Mouse (Mus musculus) midbrain, embryonic 13.5 days (tissue): Measurements from ENCODE around the gene Churc1. TPM values are rescaled to one million over a fixed set of nuclear protein-coding genes. Genes with fewer than 3 reads are reported as not detected.

Source experiments
- ATAC-seq: fragments of 200-750 bp; cut with Nextera tagmentation; 2 replicates; pipeline ENCODE4 v1.8.0; 2017; ENCODE audit warnings: mild to moderate bottlenecking, moderate TSS enrichment, moderate library complexity
- H3K27ac ChIP-seq: fragments of 300-500 bp; sonication (generic); 2 replicates; pipeline ENCODE4 v1.5.1; 2015; ENCODE audit warnings: inconsistent platforms, mild to moderate bottlenecking, moderate library complexity
- H3K27me3 ChIP-seq: fragments of 300-500 bp; sonication (generic); 2 replicates; pipeline ENCODE4 v1.6.1; 2015; ENCODE audit warnings: mild to moderate bottlenecking, inconsistent platforms
- H3K36me3 ChIP-seq: fragments of 300-500 bp; sonication (generic); 2 replicates; pipeline ENCODE4 v1.6.1; 2015; ENCODE audit warnings: mild to moderate bottlenecking, inconsistent platforms
- H3K4me1 ChIP-seq: fragments of 300-500 bp; sonication (generic); replicated peaks from 2 replicates; pipeline ENCODE4 v1.6.1; 2015; ENCODE audit warnings: inconsistent platforms
- H3K4me2 ChIP-seq: fragments of 300-500 bp; sonication (generic); replicated peaks from 2 replicates; pipeline ENCODE4 v1.6.1; 2015; ENCODE audit warnings: moderate library complexity, mild to moderate bottlenecking, inconsistent platforms
- H3K4me3 ChIP-seq: fragments of 300-500 bp; sonication (generic); replicated peaks from 2 replicates; pipeline ENCODE4 v1.5.1; 2015; ENCODE audit warnings: mild to moderate bottlenecking, inconsistent platforms
- H3K9ac ChIP-seq: fragments of 300-500 bp; sonication (generic); replicated peaks from 2 replicates; pipeline ENCODE4 v1.6.1; 2015; ENCODE audit warnings: mild to moderate bottlenecking, inconsistent platforms
- H3K9me3 ChIP-seq: fragments of 300-500 bp; sonication (generic); 2 replicates; pipeline ENCODE4 v1.6.1; 2016; ENCODE audit warnings: mild to moderate bottlenecking, inconsistent platforms
- WGBS: fragments of 180-500 bp; shearing (Covaris S2); methylation state at CpG from one replicate; pipeline ENCODE4 v1.1.7; 2015; 5-methylcytosine and 5-hydroxymethylcytosine counted together
- polyA plus RNA-seq: library from polyadenylated mRNA; unstranded; fragments of >200 nt; fragmentation: Nextera tagmentation; extraction: Ambion mirVana; gene quantifications from 2 replicates; pipeline ENCODE4 v1.2.1, GENCODE M21; 2015

Churc1 gene
- 115 and 125 TPM in 2 replicates for polyA plus RNA-seq

GRCm38 (mm10) chr12:76765354-76765851 is at the start of gene Churc1, which contains the start of gene Fntb:
Churc1 (plus strand) TSS chr12:76765538.
Fntb (plus strand) TSS chr12:76765589.
- Histone ChIP-seq H3K36me3 (no peaks in the 10 kb centered on the region), H3K4me1 (peaks cover 13% of the 10 kb centered on the region), H3K9ac (peak within 1 kb of the TSS; percentile 77), H3K27me3 (no peaks in the 10 kb centered on the region), H3K9me3 (no peaks in the 10 kb centered on the region), H3K4me3 (peak within 1 kb of the TSS; percentile 67), H3K4me2 (peak within 1 kb of the TSS; percentile 65), H3K27ac (peak within 1 kb of the TSS; percentile 77)
- 0% methylated on average over 31 of the region's 31 CpGs for WGBS
- peak; percentile 97 for ATAC-seq

GRCm38 (mm10) chr12:76718384-76718783 is 47.0 kb upstream of the Churc1 start:
- H3K9me3 ChIP-seq: no peaks in the 10 kb centered on the region
- WGBS: 84% methylated on average over 4 of the region's 4 CpGs
- no peak overlapping the region for H3K4me2 ChIP-seq
- no peak for ATAC-seq
- H3K27me3 ChIP-seq: peaks cover 8% of the 10 kb centered on the region; the same call in 1 of the 2 replicates
- no peaks in the 10 kb centered on the region for H3K4me1 ChIP-seq
- no peak overlapping the region for H3K9ac ChIP-seq
- H3K4me3 ChIP-seq: no peak overlapping the region
- H3K27ac ChIP-seq: no peak overlapping the region
- H3K36me3 ChIP-seq: no peaks in the 10 kb centered on the region

- Histone ChIP-seq H3K4me2 (no peak overlapping the region), H3K4me1 (no peaks in the 10 kb centered on the region), H3K9me3 (no peaks in the 10 kb centered on the region), H3K4me3 (no peak overlapping the region), H3K27ac (no peak overlapping the region), H3K9ac (no peak overlapping the region), H3K27me3 (no peaks in the 10 kb centered on the region), H3K36me3 (no peaks in the 10 kb centered on the region)
- ATAC-seq: no peak
Observed at GRCm38 (mm10) chr12:76720572-76720971, 44.8 kb upstream of the Churc1 start.

DNA sequence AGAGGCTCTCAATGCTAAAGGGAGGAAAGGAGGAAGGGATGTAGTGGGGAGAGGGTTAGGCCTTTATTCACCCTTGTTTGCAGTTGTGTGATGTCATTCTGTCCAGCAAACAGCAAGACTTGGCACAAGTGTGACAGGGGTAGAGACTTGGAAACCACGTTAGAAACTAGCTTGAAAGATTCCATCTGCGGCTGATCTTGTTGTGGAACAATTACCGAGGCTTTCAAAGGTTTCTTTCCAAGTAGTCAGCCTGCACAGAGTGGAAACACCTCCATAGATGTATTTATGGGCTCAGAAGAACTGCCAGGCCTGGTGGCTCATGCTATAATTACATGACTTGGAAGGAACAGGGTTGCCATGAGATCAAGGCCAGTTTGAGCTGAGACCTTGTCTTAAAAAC is 43.3 kb upstream of the Churc1 start:
- Histone ChIP-seq H3K4me3 (no peak overlapping the region), H3K27me3 (no peaks in the 10 kb centered on the region), H3K27ac (no peak overlapping the region), H3K4me1 (no peaks in the 10 kb centered on the region), H3K4me2 (no peak overlapping the region), H3K9me3 (no peaks in the 10 kb centered on the region), H3K9ac (no peak overlapping the region), H3K36me3 (no peaks in the 10 kb centered on the region)
- no peak for ATAC-seq
- WGBS: 83% methylated on average over 3 of the region's 3 CpGs

DNA sequence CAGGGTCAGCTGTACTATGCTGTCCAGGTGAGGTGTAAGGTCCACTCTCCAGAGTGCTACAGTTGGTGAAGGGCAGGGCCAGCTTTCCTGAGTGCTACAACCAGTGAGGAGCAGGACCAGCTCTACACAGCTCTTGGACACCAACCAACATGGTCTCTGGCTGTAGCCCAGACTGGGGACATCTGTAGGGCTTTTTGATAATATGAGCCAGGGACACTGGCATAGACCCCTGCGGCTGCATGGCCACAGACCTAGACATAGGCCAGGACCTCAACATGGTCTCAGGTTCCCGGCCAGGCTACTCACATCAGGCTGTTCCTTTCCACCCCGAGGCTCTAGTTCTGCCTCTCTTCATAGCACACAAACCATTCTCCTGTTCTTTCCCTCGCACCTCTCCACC is 37.4 kb upstream of the Churc1 start:
- no peak overlapping the region for H3K4me3 ChIP-seq
- no peak overlapping the region for H3K9ac ChIP-seq
- no peak overlapping the region for H3K27ac ChIP-seq
- no peak overlapping the region for H3K4me2 ChIP-seq
- ATAC-seq: no peak
- H3K4me1 ChIP-seq: no peaks in the 10 kb centered on the region
- 0 out of 2 replicates have a peak, but pooled peaks cover 5% of the 10 kb centered on the region for H3K9me3 ChIP-seq
- 92% methylated on average over 4 of the region's 4 CpGs for WGBS
- no peaks in the 10 kb centered on the region for H3K27me3 ChIP-seq
- H3K36me3 ChIP-seq: no peaks in the 10 kb centered on the region

DNA sequence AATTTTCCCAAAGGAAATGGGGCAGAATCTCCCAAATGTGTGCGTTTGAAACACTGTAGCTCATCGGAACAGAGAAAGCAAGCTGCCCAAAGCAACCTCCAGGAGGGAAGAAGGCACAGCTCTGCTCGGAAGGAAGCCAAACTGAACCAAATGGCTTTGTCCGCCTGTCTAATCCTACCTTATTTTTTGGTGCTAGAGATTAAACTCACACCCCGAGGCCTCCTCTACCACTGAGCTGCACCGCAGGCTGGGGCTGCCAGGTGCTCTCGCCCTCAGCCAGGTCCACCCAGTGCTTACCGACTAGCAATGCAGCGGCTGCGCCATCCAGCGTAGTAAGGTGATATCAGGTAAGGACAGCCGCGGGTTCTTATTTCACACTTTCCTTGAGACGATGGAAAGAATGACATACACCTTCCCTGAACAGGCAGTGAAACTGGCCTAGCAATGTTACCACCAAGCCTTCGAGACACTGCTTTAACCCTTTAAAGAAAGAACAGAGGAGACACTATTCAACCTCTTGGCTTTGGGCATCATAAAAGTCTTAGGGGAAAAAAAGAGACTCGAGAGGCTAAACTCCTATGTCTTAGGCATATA is 14.4 kb upstream of the Churc1 start:
- Histone ChIP-seq H3K9ac (no peak overlapping the region), H3K4me1 (no peaks in the 10 kb centered on the region), H3K36me3 (no peaks in the 10 kb centered on the region), H3K4me2 (no peak overlapping the region), H3K9me3 (no peaks in the 10 kb centered on the region), H3K4me3 (no peak overlapping the region), H3K27me3 (no peaks in the 10 kb centered on the region), H3K27ac (no peak overlapping the region)
- WGBS: 83% methylated on average over 16 of the region's 16 CpGs
- no peak for ATAC-seq

DNA sequence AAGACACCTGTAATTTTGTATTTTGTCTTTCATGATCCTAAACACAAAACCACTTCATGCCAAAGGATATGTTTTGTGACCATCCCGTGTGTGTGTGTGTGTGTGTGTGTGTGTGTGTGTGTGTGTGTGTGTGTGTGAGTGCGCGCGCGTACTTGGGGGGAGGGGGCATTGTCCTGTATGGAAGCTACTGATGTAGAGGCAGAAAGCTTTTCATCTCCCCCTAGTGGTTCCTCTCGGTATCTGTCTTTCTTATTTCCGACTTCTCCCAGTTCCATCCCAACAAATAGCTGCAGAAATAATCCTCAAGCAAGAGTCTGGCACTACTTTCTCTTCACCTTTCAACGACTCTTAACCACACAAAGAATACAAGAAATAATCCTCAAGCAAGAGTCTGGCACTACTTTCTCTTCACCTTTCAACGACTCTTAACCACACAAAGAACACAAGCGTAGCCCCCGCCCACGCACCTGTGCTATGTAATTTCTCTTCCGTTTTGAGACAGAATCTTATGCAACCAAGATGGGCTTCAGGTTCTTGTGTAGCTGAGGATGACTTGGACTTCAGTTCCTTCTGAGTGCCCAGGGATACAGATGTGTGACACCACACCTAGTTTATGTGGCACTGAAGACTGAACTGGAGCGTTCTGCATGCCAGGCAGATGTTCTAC is 12.6 kb upstream of the Churc1 start:
- no peaks in the 10 kb centered on the region for H3K9me3 ChIP-seq
- no peak for ATAC-seq
- H3K9ac ChIP-seq: no peak overlapping the region
- no peaks in the 10 kb centered on the region for H3K36me3 ChIP-seq
- H3K4me2 ChIP-seq: no peak overlapping the region
- H3K27ac ChIP-seq: no peak overlapping the region
- no peaks in the 10 kb centered on the region for H3K27me3 ChIP-seq
- no peak overlapping the region for H3K4me3 ChIP-seq
- H3K4me1 ChIP-seq: no peaks in the 10 kb centered on the region
- WGBS: 44% methylated on average over 14 of the region's 14 CpGs

DNA sequence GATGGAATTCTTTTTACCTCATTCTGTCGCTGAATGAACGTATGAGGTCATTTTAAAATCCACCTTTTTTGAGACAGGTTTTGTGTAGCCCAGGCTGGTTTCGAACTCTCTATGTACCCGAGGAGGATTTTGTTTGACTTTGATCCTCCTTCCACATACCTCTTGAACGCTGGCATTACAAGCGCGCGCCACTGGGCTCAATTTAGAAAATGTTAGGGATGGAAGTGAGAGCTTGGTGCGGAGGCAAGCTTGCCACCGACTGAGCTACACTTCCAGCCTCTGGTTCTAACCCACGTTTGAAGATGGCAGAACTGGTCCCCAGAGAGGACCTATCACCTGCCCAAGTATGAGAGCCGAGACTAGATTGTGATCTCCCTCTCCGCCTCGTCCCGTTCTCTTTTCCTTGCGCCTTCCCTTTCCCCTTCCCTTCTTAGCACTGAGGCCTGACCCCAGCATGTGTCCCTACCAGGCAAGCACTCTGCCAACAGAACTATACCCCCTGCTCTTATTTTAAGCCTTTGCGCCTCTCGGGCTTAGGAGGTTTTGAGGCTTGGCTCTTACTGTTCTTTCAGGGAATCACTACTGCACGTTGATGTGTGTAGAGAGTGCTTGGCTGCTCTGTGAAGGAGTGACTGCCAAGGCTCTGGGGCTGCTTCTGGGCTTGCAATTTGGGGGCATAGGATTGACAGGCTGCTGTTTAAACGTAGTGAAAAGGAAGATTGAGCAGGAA is 728 bp downstream of the Churc1 start:
- no peaks in the 10 kb centered on the region for H3K36me3 ChIP-seq
- 34% methylated on average over 20 of the region's 20 CpGs for WGBS
- H3K9ac ChIP-seq: peak overlapping the region; percentile 77
- H3K9me3 ChIP-seq: no peaks in the 10 kb centered on the region
- peak overlapping the region; percentile 77 for H3K27ac ChIP-seq
- H3K4me3 ChIP-seq: peak overlapping the region; percentile 67
- H3K4me2 ChIP-seq: peak overlapping the region; percentile 65
- peak; percentile 57 for ATAC-seq
- H3K4me1 ChIP-seq: peaks cover 13% of the 10 kb centered on the region
- H3K27me3 ChIP-seq: no peaks in the 10 kb centered on the region

- H3K4me2 ChIP-seq: no peak overlapping the region
- H3K9me3 ChIP-seq: no peaks in the 10 kb centered on the region
- no peak overlapping the region for H3K27ac ChIP-seq
- H3K9ac ChIP-seq: no peak overlapping the region
- H3K36me3 ChIP-seq: no peaks in the 10 kb centered on the region
- H3K4me1 ChIP-seq: peaks cover 7% of the 10 kb centered on the region
- no peaks in the 10 kb centered on the region for H3K27me3 ChIP-seq
- H3K4me3 ChIP-seq: no peak overlapping the region
- WGBS: 95% methylated on average over 5 of the region's 5 CpGs
- no peak for ATAC-seq
Observed at GRCm38 (mm10) chr12:76770841-76771500, 5.6 kb downstream of the Churc1 start.

GRCm38 (mm10) chr12:76771540-76771939 is 6.2 kb downstream of the Churc1 start:
- Histone ChIP-seq H3K9me3 (no peaks in the 10 kb centered on the region), H3K4me1 (peaks cover 1% of the 10 kb centered on the region; the same call in 1 of the 2 replicates), H3K4me3 (no peak overlapping the region), H3K4me2 (no peak overlapping the region), H3K27me3 (no peaks in the 10 kb centered on the region), H3K27ac (no peak overlapping the region), H3K36me3 (no peaks in the 10 kb centered on the region), H3K9ac (no peak overlapping the region)
- no peak for ATAC-seq
- WGBS: 90% methylated on average over 5 of the region's 5 CpGs

GRCm38 (mm10) chr12:76774652-76775051 is 9.3 kb downstream of the Churc1 start:
- no peak overlapping the region for H3K27ac ChIP-seq
- H3K4me1 ChIP-seq: no peaks in the 10 kb centered on the region
- H3K27me3 ChIP-seq: no peaks in the 10 kb centered on the region
- no peak overlapping the region for H3K9ac ChIP-seq
- H3K4me3 ChIP-seq: no peak overlapping the region
- H3K36me3 ChIP-seq: peaks cover 4% of the 10 kb centered on the region; the same call in 1 of the 2 replicates
- no peaks in the 10 kb centered on the region for H3K9me3 ChIP-seq
- ATAC-seq: no peak
- 85% methylated on average over 3 of the region's 3 CpGs for WGBS
- H3K4me2 ChIP-seq: no peak overlapping the region

DNA sequence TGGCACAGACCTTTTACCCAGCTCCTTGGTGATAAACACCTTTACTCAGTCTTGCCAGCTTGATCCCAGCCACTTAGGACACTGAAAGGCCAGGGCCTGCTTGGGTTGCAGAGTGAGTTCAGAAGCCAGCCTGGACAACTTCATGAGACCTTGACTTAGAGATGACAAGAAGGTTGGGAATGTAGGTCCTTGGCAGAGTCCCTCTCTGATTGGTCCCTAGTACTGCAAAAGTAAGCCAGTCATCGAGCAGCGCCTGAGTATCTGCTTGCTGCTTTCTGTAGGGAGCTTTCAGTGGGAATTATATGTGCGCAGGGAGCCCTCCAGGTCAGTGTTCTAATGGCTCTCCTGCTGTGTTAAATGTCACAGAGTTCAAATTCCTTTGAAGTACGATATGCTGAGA is 9.8 kb downstream of the Churc1 start:
- H3K9me3 ChIP-seq: no peaks in the 10 kb centered on the region
- H3K36me3 ChIP-seq: peaks cover 4% of the 10 kb centered on the region; the same call in 1 of the 2 replicates
- no peak overlapping the region for H3K9ac ChIP-seq
- H3K4me2 ChIP-seq: no peak overlapping the region
- WGBS: 75% methylated on average over 4 of the region's 4 CpGs
- H3K27me3 ChIP-seq: no peaks in the 10 kb centered on the region
- no peak overlapping the region for H3K27ac ChIP-seq
- ATAC-seq: no peak
- H3K4me3 ChIP-seq: no peak overlapping the region
- no peaks in the 10 kb centered on the region for H3K4me1 ChIP-seq
